Comparison of ENCODE assay signal across 8 mouse cellular contexts in genomic region chr11:70562995-70563469, GRCm38 (mm10). TPM values are rescaled to one million over a fixed set of nuclear protein-coding genes. Genes with fewer than 3 reads are reported as not detected.
DNase-seq lines count a peak whose midpoint lies in the region; ATAC-seq and TF ChIP-seq lines count a peak whose summit lies in the region.

No protein-coding gene starts in this region.

- H3K4me1 ChIP-seq in thymus, adult 2 months (replicated peaks; ENCODE audit: control insufficient read depth, insufficient read depth, low read length), result peaks cover 10% of the 10 kb centered on the region
- H3K4me1 ChIP-seq in liver, embryonic 13.5 days (replicated peaks), result peaks cover 51% of the 10 kb centered on the region

- ATAC-seq in liver, embryonic 13.5 days (ENCODE audit: low read depth), result no peak
- no peak for ATAC-seq in erythroid progenitor cell, adult 5-6 weeks (replicated peaks; ENCODE audit: low FRiP score, poor library complexity, severe bottlenecking)

- peak overlapping the region; percentile 58; the same call in 1 of the 2 replicates for H3K27ac ChIP-seq in thymus, adult 2 months (ENCODE audit: control insufficient read depth, insufficient read depth, low read length)
- peak overlapping the region; percentile 77 for H3K27ac ChIP-seq in liver, embryonic 13.5 days

- peak; percentile 9 for DNase-seq in embryo, embryonic 11.5 days (ENCODE audit: low read depth, low spot score)
- DNase-seq in embryo, embryonic 10.5 days (ENCODE audit: low spot score), result no peak
- no peak for DNase-seq in thymus, adult 2 months
- no peak for DNase-seq in thymus, postnatal 4 days
- no peak for DNase-seq in liver, embryonic 13.5 days
- DNase-seq in frontal cortex, adult 2 months (ENCODE audit: extremely low spot score in 1 of 2, low spot score in 1 of 2), result no peak
- no peak for DNase-seq in natural killer cell, adult 2 months (ENCODE audit: low spot score in 2 of 2)

- peak overlapping the region; percentile 88 for H3K9ac ChIP-seq in liver, embryonic 13.5 days

- no peaks in the 10 kb centered on the region for H3K27me3 ChIP-seq in thymus, adult 2 months (ENCODE audit: control insufficient read depth, insufficient read depth, low read length)
- H3K27me3 ChIP-seq in liver, embryonic 13.5 days, result no peaks in the 10 kb centered on the region

- no peaks in the 10 kb centered on the region for H3K36me3 ChIP-seq in thymus, adult 2 months (ENCODE audit: control insufficient read depth, insufficient read depth, low read length)
- H3K36me3 ChIP-seq in liver, embryonic 13.5 days, result peaks cover 4% of the 10 kb centered on the region; the same call in 1 of the 2 replicates

- H3K4me2 ChIP-seq in liver, embryonic 13.5 days, result peak overlapping the region; percentile 98

- no peak for TF ChIP-seq POLR2A in thymus, adult 2 months (IDR thresholded peaks at IDR 0.05; ENCODE audit: control insufficient read depth, extremely low read depth, insufficient read depth, low read length, poor library complexity)

- H3K9me3 ChIP-seq in liver, embryonic 13.5 days (replicated peaks), result no peaks in the 10 kb centered on the region

- H3K4me3 ChIP-seq in thymus, adult 2 months (ENCODE audit: control insufficient read depth, insufficient read depth, low read length), result peak overlapping the region; percentile 80
- peak overlapping the region; percentile 86 for H3K4me3 ChIP-seq in liver, embryonic 13.5 days (replicated peaks)

- WGBS in thymus, adult 2 months, result under 1% methylated on average over 30 of the region's 31 CpGs
- WGBS in liver, embryonic 13.5 days (ENCODE audit: insufficient replicate concordance), result under 1% methylated on average over 23 of the region's 31 CpGs

- TF ChIP-seq CTCF in thymus, adult 2 months (IDR thresholded peaks at IDR 0.05; ENCODE audit: borderline replicate concordance, control insufficient read depth, extremely low read depth, insufficient read depth, low read length, poor library complexity), result no peak

RNA-seq across cellular contexts. Expression of gene Mink1, which starts 0.4 kb away (rescaled TPM):
- polyA plus RNA-seq in thymus, adult 2 months (2012; rRNA removed), result 151 and 172 TPM in 2 replicates
- 3.5 and 5.2 TPM in 2 replicates for polyA plus RNA-seq in liver, embryonic 13.5 days (2015; fragmentation: Nextera tagmentation; extraction: Ambion mirVana)
- total RNA-seq in erythroid progenitor cell, adult 5-6 weeks (2015; ENCODE audit: low replicate concordance), result 4.6 and 6.8 TPM in 2 replicates
- total RNA-seq in erythroid progenitor cell, adult 5-6 weeks (2017; ENCODE audit: low replicate concordance), result 2.8 and 4.5 TPM in 2 replicates
- polyA plus RNA-seq in frontal cortex, adult 2 months (2012; rRNA removed), result 285 and 322 TPM in 2 replicates

RNA-seq across cellular contexts. Expression of gene Pld2, which starts 23.2 kb away (rescaled TPM):
- polyA plus RNA-seq in thymus, adult 2 months (2012; rRNA removed), result 12.8 and 16.1 TPM in 2 replicates
- 1.3 and 1.5 TPM in 2 replicates for polyA plus RNA-seq in liver, embryonic 13.5 days (2015; fragmentation: Nextera tagmentation; extraction: Ambion mirVana)
- total RNA-seq in erythroid progenitor cell, adult 5-6 weeks (2015; ENCODE audit: low replicate concordance), result not detected in 2 replicates
- total RNA-seq in erythroid progenitor cell, adult 5-6 weeks (2017; ENCODE audit: low replicate concordance), result 0.23 and 0.64 TPM in 2 replicates
- 23.4 and 28.6 TPM in 2 replicates for polyA plus RNA-seq in frontal cortex, adult 2 months (2012; rRNA removed)

RNA-seq across cellular contexts. Expression of gene Gm40193, which starts 30.3 kb away (rescaled TPM):
- polyA plus RNA-seq in thymus, adult 2 months (2012; rRNA removed), result not detected in 2 replicates
- polyA plus RNA-seq in liver, embryonic 13.5 days (2015; fragmentation: Nextera tagmentation; extraction: Ambion mirVana), result not detected in 2 replicates
- total RNA-seq in erythroid progenitor cell, adult 5-6 weeks (2015; ENCODE audit: low replicate concordance), result not detected in 2 replicates
- total RNA-seq in erythroid progenitor cell, adult 5-6 weeks (2017; ENCODE audit: low replicate concordance), result not detected in 2 replicates
- not detected in 2 replicates for polyA plus RNA-seq in frontal cortex, adult 2 months (2012; rRNA removed)

RNA-seq across cellular contexts. Expression of gene Psmb6, which starts 37.9 kb away (rescaled TPM):
- 387 and 460 TPM in 2 replicates for polyA plus RNA-seq in thymus, adult 2 months (2012; rRNA removed)
- polyA plus RNA-seq in liver, embryonic 13.5 days (2015; fragmentation: Nextera tagmentation; extraction: Ambion mirVana), result 372 and 419 TPM in 2 replicates
- 40.2 and 49.0 TPM in 2 replicates for total RNA-seq in erythroid progenitor cell, adult 5-6 weeks (2015; ENCODE audit: low replicate concordance)
- total RNA-seq in erythroid progenitor cell, adult 5-6 weeks (2017; ENCODE audit: low replicate concordance), result 52.0 and 74.6 TPM in 2 replicates
- 245 and 249 TPM in 2 replicates for polyA plus RNA-seq in frontal cortex, adult 2 months (2012; rRNA removed)

RNA-seq across cellular contexts. Expression of gene Gltpd2, which starts 44.0 kb away (rescaled TPM):
- 0.22 and 0.50 TPM in 2 replicates for polyA plus RNA-seq in thymus, adult 2 months (2012; rRNA removed)
- polyA plus RNA-seq in liver, embryonic 13.5 days (2015; fragmentation: Nextera tagmentation; extraction: Ambion mirVana), result 19.6 and 20.0 TPM in 2 replicates
- total RNA-seq in erythroid progenitor cell, adult 5-6 weeks (2015; ENCODE audit: low replicate concordance), result not detected in 2 replicates
- not detected in 2 replicates for total RNA-seq in erythroid progenitor cell, adult 5-6 weeks (2017; ENCODE audit: low replicate concordance)
- 0.13 TPM in 1 of 2 replicates, not detected in the other for polyA plus RNA-seq in frontal cortex, adult 2 months (2012; rRNA removed)

Comparison
In these comparisons a context has a peak if more than half of its experiments do, and no peak if none do; other contexts are left out.
1. RNA of gene Mink1, which starts 0.4 kb away (polyA plus RNA-seq): 285 to 322 TPM in frontal cortex, adult 2 months and 151 to 172 TPM in thymus, adult 2 months; 3.5 to 5.2 TPM in liver, embryonic 13.5 days; every median in the first group is over 10 times any median in the second.